Mouse (Mus musculus): ENCODE data around the gene Pycr2.

Gene Pycr2

DNA sequence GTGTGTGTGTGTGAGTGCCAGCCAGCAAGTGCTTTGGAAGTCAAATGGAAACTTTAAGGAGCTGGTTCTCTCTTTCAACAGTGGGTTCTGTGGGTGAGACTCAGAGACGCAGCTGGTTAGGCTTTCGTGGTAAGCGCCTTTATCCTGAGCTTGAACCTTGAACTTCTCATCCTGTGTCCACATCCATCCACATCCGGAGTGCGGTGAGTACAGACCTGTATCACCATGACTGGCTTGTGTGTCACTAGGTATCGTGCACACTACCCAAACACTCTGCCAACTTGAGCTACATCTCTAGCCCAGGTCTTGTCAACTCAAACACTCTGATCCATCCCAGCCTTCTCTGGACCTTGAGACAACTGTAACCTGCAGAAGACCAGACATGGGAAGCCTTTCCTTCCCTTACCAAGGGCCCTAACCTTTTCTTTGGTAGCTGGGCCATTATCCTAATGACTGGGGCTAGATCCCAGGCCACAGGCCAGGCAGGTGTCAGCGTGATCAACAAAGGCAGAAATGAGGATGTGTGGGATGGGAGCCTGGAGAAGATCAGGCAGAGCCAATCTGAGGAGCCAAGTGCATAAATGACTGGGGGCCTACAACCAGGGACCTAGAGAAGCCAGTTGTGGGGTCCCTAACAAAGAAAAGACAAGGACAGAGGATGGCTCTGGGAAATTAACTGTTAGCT, 36.8 kb downstream of the Pycr2 start:
- no peak for DNase-seq (ENCODE audit: low read depth, low spot score)

DNA sequence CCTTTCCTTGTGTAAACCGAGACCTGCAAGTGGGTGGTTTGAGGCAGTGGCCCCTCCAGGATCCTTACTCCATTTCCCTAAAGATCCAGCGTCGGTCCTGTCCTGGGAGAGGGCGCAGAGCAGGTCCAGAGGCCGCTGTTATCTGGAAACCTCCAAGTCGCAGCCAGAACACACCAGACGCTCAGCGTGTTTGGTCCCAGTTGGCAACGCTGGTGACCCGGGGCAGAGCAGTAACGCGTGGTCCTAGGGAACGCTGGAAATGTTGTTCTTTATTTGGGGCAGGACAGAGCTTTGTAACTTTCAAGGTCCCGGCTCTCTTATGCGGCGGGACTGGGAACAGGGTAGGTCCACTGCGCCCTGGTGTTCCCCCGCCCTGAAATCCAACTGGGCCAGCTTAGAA, 37.6 kb downstream of the Pycr2 start:
- no peak for DNase-seq (ENCODE audit: low read depth, low spot score)

DNA sequence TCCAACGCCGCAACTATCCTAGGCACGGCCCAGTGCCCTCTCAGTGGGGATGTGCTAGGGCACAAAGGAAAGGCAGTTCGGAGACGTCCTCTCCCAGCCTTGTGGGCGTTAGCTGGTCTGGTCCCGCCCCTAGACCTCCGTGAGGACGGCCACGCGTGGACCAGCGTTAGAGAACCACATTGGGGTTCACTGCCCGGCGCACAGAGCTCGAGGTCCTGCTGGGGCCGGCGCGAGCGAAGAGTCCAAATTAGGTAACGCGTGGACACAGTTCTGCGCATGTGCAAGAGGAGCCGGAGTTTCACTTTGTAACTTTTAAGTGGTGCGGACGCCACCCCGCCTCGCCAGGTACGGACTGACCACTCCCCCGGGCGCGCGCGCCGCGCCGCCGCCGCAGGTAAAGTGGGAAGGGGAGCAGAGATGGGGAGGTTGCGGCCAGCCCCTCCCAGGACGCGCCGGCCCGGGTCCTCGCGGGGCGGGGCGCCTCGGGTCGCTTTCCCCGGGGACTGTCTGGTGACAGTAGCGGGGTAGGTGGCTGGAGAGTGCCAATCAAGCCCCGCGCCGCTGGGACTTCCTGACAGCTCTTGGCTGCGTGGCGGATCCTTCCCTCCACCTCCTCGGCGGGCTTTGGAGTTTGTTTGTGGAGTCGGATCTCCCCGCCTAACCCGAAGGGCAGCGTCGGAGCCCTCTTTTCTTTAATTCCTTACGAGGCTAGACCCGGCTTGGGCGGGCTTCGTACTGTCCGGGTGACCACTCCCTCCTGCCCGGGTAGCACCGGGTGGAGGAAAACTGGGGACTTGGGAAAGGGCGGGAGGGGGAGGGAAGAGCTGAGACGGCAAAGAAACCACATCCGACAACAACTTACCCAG, 38.3 kb downstream of the Pycr2 start, which contains the start of gene Tmem63a:
Gene Tmem63a, plus strand, starts transcription at position 179 of the 866 bp plus-strand sequence.
- DNase-seq (ENCODE audit: low read depth, low spot score): no peak

DNA sequence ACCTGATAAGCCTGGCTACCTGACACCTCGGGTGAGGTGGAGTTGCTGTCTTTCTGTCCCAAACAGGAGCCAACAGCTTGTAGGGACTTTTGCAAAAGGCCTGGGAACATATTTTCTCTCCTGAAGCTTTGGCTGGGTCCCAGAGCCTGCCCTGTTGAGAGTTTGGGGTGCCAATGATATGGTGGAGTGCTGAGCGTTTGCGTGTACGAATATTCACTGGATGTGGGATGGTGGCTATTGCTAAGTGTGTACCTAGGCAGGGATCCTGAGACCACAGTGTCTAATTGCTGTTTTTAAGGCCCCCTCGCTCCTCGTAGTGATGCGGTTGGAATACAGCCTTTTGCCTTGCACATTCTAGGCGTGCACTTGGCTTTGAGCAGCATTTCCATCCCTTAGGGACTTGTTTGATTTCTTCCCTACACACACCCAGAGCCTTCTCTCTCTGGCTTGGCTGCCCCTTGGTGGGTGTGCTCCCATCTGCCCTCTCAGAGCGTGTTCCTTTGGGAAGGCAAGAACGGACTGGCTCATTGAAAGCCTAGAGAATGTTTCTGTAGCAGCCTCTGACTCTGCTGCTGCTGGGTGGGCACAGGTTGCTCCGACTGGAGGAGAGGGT, 39.0 kb downstream of the Pycr2 start:
- DNase-seq (ENCODE audit: low read depth, low spot score): no peak

DNA sequence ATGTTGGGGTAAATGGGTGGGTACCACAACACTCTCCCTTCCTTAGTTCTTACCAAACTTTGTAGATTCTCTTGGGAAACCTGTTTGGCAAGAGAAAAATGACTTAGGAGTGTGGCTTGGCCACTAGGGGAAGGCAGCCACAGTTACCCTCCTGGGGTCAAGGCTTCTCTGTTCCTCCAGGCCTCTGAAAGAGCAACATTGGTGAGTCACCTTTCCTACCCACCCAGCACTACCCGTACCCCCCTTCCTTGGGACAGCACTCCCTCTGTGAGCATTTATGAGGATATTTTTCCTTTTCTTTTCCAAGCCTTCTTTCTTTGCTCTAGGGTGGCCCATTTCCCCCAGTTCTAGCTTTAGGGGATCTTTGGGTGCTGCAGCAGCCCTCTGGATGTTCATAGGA, 39.8 kb downstream of the Pycr2 start:
- no peak for DNase-seq (ENCODE audit: low read depth, low spot score)

DNA sequence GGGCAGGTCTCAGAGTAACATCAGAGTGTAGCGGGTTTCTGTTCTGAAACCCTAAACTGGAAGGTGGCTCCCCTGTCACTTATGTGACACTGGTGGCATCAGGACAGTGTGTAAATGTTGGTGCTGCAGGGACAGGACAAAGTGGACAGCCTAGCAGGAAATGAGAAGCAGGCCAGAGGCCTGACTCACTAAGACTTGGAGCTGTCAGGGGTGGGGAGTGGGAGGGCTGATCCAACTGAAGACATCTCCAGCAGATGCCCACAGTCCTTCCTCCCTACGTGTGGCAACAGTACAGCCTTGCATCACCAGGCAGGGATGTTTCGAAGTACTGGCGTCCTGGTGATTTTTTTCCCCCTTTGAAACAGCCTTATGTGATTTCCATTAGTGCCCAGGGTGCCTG, 40.5 kb downstream of the Pycr2 start:
- DNase-seq (ENCODE audit: low read depth, low spot score): no peak

DNA sequence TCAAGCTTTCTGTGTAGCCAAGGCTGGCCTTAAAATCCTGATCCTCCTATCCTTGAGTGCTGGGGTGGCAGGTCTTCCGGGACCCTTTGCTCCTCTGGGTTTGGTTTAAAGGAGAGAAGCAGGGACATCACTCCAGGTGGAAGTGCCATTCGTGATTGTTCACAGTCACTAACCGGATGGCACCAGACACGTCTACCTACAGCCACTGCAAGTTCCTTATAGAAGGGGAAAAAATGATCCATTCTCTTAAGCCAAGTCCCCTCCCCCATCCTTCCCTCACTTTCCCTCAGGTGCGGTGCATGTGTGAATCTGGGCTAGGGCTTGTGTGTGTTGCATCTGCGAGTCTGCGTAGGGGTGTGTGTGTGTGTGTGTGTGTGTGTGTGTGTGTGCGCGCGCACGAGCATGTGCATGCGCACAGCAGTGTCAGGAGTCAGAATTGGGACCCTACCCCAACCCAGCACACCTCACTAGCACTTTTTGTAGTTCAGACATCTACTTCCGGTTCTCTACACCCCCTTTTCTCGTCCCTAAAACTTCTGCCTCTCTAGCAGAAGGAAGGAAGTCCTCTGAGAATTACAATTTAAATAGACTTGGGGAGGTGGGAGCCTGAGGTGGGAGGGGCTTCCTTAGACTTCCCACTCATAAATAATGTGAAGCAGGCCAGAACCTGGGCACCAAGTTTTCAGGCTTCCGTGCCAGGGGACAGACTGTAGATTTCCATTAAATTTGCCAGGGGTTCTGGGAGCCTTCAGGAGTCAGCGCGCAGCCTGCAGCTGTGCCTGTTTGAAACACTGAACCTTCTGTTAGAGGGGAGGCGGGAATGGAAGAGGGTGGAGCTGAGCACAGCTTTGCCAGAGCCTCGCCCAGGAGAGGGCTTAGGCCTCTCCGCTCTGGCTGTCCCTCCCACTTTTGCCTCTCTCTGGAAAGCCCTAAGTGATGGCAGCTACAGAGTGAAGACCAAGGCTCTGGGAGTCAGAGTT, 41.2 kb downstream of the Pycr2 start:
- no peak for DNase-seq (ENCODE audit: low read depth, low spot score)

DNA sequence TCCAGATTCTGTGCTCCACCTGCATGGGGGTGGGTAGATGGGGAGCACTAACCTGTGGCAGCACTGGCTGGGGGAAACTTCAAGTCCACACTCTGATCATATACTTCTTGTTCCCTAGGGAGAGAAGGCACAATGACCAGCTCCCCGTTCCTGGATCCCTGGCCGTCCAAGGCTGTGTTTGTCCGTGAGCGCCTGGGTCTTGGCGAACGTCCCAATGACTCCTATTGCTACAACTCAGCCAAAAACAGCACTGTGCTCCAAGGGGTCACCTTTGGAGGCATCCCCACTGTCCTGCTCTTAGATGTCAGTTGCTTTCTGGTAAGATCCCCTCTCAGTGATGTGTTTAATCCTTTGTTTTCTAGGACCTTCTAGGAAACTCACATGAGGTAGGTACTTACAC, 42.4 kb downstream of the Pycr2 start:
- no peak for DNase-seq (ENCODE audit: low read depth, low spot score)

DNA sequence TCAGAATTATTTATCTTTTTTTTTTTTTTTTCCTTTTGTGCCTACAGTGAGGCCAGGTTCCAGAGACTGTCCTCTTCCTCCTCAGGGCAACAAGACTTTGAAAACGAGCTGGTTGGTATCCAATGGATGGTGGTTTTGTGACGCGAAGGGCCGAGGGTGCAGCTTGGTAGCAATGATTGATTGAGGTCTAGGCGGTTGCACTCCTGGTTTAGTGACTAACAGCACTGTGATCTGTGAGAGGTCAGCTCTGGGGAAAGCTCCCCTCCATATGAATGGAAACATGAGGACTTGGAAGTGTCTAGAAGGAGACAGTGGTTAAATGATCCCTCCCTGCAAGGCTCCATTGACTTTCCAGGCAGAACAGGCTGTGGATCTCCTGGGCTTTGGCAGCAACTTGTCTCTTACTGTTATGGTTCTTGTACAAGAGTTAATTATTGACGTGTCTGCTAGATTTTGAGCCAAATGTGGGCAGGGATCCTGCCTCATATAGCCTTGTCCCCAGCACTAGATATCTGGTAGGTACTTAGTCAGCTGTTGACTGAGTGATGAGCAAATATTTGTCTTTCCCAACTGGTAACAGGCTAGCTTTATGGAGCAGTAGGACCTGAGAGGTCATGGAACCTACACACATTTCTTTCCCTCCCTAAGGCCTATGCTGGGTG, 48.1 kb downstream of the Pycr2 start:
- DNase-seq (ENCODE audit: low read depth, low spot score): no peak

DNA sequence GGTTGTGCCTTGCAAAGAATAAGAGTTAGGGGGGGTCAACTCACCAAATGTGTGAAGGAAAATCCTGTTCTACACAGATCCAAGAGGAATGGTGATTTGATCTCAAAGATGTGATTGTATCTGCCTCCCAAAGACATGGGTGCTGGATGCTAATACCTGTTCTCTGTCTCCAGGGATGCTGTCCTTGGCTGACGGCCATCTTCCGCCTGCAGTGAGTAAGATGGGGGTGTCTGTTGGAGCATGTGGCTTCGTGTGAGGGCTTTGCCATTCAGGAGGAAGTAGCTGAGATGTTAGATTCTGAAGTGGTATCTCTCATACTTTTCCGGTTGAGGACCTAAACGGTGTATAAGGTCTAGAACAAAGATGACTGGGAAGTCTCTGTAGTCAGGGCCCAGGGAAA, 48.7 kb downstream of the Pycr2 start:
- no peak for DNase-seq (ENCODE audit: low read depth, low spot score)

DNA sequence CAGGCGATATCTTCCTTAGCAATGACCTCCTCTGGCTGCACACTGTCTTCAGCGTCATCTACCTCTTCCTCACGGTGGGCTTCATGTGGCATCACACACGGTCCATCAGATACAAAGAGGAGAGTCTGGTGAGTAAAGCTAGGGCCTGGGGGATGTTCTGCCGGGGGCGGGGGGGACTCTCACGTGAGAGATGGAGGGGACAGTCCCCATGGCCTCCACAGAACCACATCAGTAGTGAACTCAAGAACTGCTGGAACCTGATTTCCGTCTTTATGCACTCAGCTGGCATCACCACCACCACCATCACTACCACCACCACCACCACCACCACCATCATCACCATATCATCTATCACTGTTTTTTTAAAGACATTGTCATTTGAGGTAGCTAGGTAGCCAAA, 52.3 kb downstream of the Pycr2 start:
- no peak for DNase-seq (ENCODE audit: low read depth, low spot score)

DNA sequence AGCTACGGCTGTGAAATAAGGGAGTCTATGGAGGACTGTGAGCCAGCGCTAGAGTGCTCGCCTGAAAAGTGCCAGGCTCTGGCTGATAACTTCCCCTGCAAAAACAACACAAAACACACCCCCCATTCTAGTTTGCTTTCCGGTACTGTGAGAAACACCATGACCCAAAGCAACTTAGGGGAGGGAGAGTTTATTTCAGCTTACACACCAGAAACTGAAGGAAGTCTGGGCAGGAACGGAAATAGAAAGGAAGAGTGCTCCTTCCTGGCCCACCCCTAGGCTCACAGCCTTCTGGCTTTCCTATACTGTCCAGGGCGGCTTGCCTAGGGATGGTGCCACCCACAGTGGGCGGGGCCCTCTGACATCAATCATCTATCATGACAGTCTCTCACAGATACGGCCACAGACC, 52.9 kb downstream of the Pycr2 start:
- DNase-seq (ENCODE audit: low read depth, low spot score): no peak
